In genomic region chr2:163343671-163344070, GRCm38 (mm10) we compare ENCODE assay signal across 9 mouse cellular contexts. TPM values are rescaled to one million over a fixed set of nuclear protein-coding genes. Genes with fewer than 3 reads are reported as not detected.
A peak's percentile ranks its signal among the peaks of the same experiment; 100 is the strongest.
DNase-seq lines count a peak whose midpoint lies in the region; ATAC-seq and TF ChIP-seq lines count a peak whose summit lies in the region.
"Had no signal": no experiment of that assay in that cellular context is flagged by ENCODE, and none has a peak within 500 bp of the region (broad histone marks: within the 10 kb centered on the region; RNA-seq: fewer than 3 reads in every experiment).

No protein-coding gene starts in this region.

- no peak overlapping the region for H3K4me2 ChIP-seq in liver, postnatal 0 days (ENCODE audit: low read depth, low read length)
- H3K4me2 ChIP-seq: stomach, embryonic 15.5 days had no signal

- intact Hi-C loops in left cerebral cortex, adult 2 months (cut with DNase I): no loop called here
- intact Hi-C loops in left cerebral cortex, postnatal 10 days (cut with DNase I): no loop called here

- H3K4me3 ChIP-seq in left cerebral cortex, adult 2 months: no peak overlapping the region
- no peak overlapping the region for H3K4me3 ChIP-seq in liver, postnatal 0 days (ENCODE audit: low read depth, low read length)
- H3K4me3 ChIP-seq: stomach, embryonic 15.5 days had no signal

- no peaks in the 10 kb centered on the region for H3K4me1 ChIP-seq in liver, postnatal 0 days (ENCODE audit: insufficient read depth)

- H3K27ac ChIP-seq in left cerebral cortex, adult 2 months: no peak overlapping the region
- H3K27ac ChIP-seq in liver, postnatal 0 days (ENCODE audit: low read depth): no peak overlapping the region
- H3K27ac ChIP-seq: stomach, embryonic 15.5 days had no signal

- no peaks in the 10 kb centered on the region for H3K36me3 ChIP-seq in liver, postnatal 0 days (replicated peaks; ENCODE audit: insufficient read depth, low read length)
- H3K36me3 ChIP-seq: stomach, embryonic 15.5 days had no signal

- peak; percentile 17 for DNase-seq in adrenal gland, postnatal 25 days
- no peak for DNase-seq in adrenal gland, postnatal 4 days (ENCODE audit: low spot score in 2 of 2)
- no peak for DNase-seq in left cerebral cortex, adult 2 months (ENCODE audit: extremely low spot score in 1 of 2, low spot score in 2 of 2)
- no peak for DNase-seq in left cerebral cortex, postnatal 10 days (ENCODE audit: extremely low spot score in 1 of 2, low spot score in 2 of 2)
- DNase-seq in T-cell, adult 2 months (ENCODE audit: low spot score): peak; percentile 14
- peak; percentile 54 for DNase-seq in liver, postnatal 0 days
- no peak for DNase-seq in layer of hippocampus, postnatal 36 days
- DNase-seq in urinary bladder, postnatal 10 days (ENCODE audit: low spot score): no peak

- WGBS in liver, postnatal 0 days (ENCODE audit: insufficient replicate concordance): 76% methylated on average over 4 of the region's 4 CpGs

- no peak for TF ChIP-seq EP300 in liver, postnatal 0 days (IDR thresholded peaks at IDR 0.05; ENCODE audit: low read depth)

- H3K27me3 ChIP-seq in liver, postnatal 0 days (ENCODE audit: insufficient read depth, low read length): peaks cover 20% of the 10 kb centered on the region

- H3K9ac ChIP-seq in liver, postnatal 0 days (replicated peaks): no peak overlapping the region
- H3K9ac ChIP-seq: stomach, embryonic 15.5 days had no signal

- TF ChIP-seq CTCF in left cerebral cortex, adult 2 months (IDR thresholded peaks at IDR 0.05): peak; percentile 58
- TF ChIP-seq CTCF in liver, postnatal 0 days (IDR thresholded peaks at IDR 0.05; ENCODE audit: low read depth): peak; percentile 64

- H3K9me3 ChIP-seq in liver, postnatal 0 days (ENCODE audit: low read length): no peaks in the 10 kb centered on the region
- H3K9me3 ChIP-seq: stomach, embryonic 15.5 days had no signal

- no peak for ATAC-seq in liver, postnatal 0 days

RNA-seq across cellular contexts. Expression of gene Jph2, which starts 54.1 kb away (rescaled TPM):
- total RNA-seq in adrenal gland, postnatal 25 days (2021): 2.7 and 2.8 TPM in 2 replicates
- total RNA-seq in adrenal gland, postnatal 4 days (2021): 10 to 100 TPM in 1 of 2 experiments, 1 to 10 TPM in 1; 9.3 to 13.0 TPM
- under 1 TPM; 0.63 to 0.81 TPM for total RNA-seq in left cerebral cortex, adult 2 months (2021)
- under 1 TPM; 0.61 to 0.75 TPM for total RNA-seq in left cerebral cortex, postnatal 10 days (2021)
- 0.11 and 0.19 TPM in 2 replicates for polyA plus RNA-seq in liver, postnatal 0 days (2015; fragmentation: Nextera tagmentation; extraction: Ambion mirVana)
- total RNA-seq in layer of hippocampus, postnatal 36 days (2021): under 1 TPM; 0.45 to 0.63 TPM

Comparison
In these comparisons a context has a peak if more than half of its experiments do, and no peak if none do; other contexts are left out.
1. DNase-seq: peak in adrenal gland, postnatal 25 days (single experiment), T-cell, adult 2 months (single experiment) and liver, postnatal 0 days (single experiment); none in adrenal gland, postnatal 4 days (0 of 2), left cerebral cortex, adult 2 months (0 of 2), left cerebral cortex, postnatal 10 days (0 of 2), layer of hippocampus, postnatal 36 days (0 of 2) and urinary bladder, postnatal 10 days (single experiment).